Mouse (Mus musculus): ENCODE measurements around the gene Cnot9. TPM values are rescaled to one million over a fixed set of nuclear protein-coding genes. Genes with fewer than 3 reads are reported as not detected.

Gene Cnot9
- polyA plus RNA-seq, 1 experiment = 24.4 TPM

GRCm38 (mm10) chr1:74542451-74542961 lies 36.6 kb downstream of the Cnot9 start, which contains the start of gene Plcd4:
Plcd4 (plus strand) TSS chr1:74542888.
- no peak for TF ChIP-seq TCF3 (IDR thresholded peaks at IDR 0.05; ENCODE audit: insufficient read length, low read depth)
- peak; percentile 67 for TF ChIP-seq REST (IDR thresholded peaks at IDR 0.05; ENCODE audit: insufficient read depth, insufficient read length)
- no peak within 1 kb of the TSS for H3K4me3 ChIP-seq
- H3K79me2 ChIP-seq (ENCODE audit: control insufficient read depth, insufficient read depth) = no peaks in the 10 kb centered on the region
- H3ac ChIP-seq (ENCODE audit: control insufficient read depth, insufficient read length) = no peak within 1 kb of the TSS
- H3K4me2 ChIP-seq (ENCODE audit: low read depth) = peak within 1 kb of the TSS; percentile 4
- H3K36me3 ChIP-seq (ENCODE audit: control insufficient read depth, insufficient read depth) = no peaks in the 10 kb centered on the region
- H3K27me3 ChIP-seq (ENCODE audit: control insufficient read depth, insufficient read depth, insufficient read length) = peaks cover 13% of the 10 kb centered on the region

GRCm38 (mm10) chr1:74544184-74544583 lies 38.3 kb downstream of the Cnot9 start, which contains the start of gene Usp37:
Usp37 (minus strand) TSS chr1:74544284.
- no peak within 1 kb of the TSS for H3K4me2 ChIP-seq (ENCODE audit: low read depth)
- H3K4me3 ChIP-seq = no peak within 1 kb of the TSS
- H3K27me3 ChIP-seq (ENCODE audit: control insufficient read depth, insufficient read depth, insufficient read length) = peaks cover 14% of the 10 kb centered on the region
- TF ChIP-seq POLR2AphosphoS2 (IDR thresholded peaks at IDR 0.05; ENCODE audit: insufficient read length, low read depth) = no peak
- no peak for TF ChIP-seq SRF (IDR thresholded peaks at IDR 0.05; ENCODE audit: control insufficient read depth, insufficient read length, low read depth)
- no peak for TF ChIP-seq TCF3 (IDR thresholded peaks at IDR 0.05; ENCODE audit: insufficient read length, low read depth)
- no peak for TF ChIP-seq REST (IDR thresholded peaks at IDR 0.05; ENCODE audit: insufficient read depth, insufficient read length)
- no peak for TF ChIP-seq CEBPB (IDR thresholded peaks at IDR 0.05; ENCODE audit: insufficient read depth, poor library complexity, severe bottlenecking)
- TF ChIP-seq TCF12 (IDR thresholded peaks at IDR 0.05; ENCODE audit: insufficient read depth, poor library complexity, severe bottlenecking) = no peak
- TF ChIP-seq MAX (IDR thresholded peaks at IDR 0.05; ENCODE audit: low read depth) = no peak
- TF ChIP-seq MYOG (IDR thresholded peaks at IDR 0.05; ENCODE audit: control insufficient read depth in 1 of 3, insufficient read depth in 1 of 3, insufficient read length in 2 of 3, low read depth in 2 of 3) = no peak
- TF ChIP-seq USF1 (IDR thresholded peaks at IDR 0.05; ENCODE audit: low read depth) = no peak
- no peak for TF ChIP-seq E2F4 (IDR thresholded peaks at IDR 0.05; ENCODE audit: insufficient read depth)
- TF ChIP-seq POLR2A (IDR thresholded peaks at IDR 0.05; ENCODE audit: insufficient read length, low read depth) = no peak
- TF ChIP-seq MYOD1 (IDR thresholded peaks at IDR 0.05; ENCODE audit: control insufficient read depth in 1 of 3, insufficient read length in 2 of 3, low read depth in 2 of 3) = no peak
- H3K79me2 ChIP-seq (ENCODE audit: control insufficient read depth, insufficient read depth) = no peaks in the 10 kb centered on the region
- no peak within 1 kb of the TSS for H3ac ChIP-seq (ENCODE audit: control insufficient read depth, insufficient read length)
- H3K36me3 ChIP-seq (ENCODE audit: control insufficient read depth, insufficient read depth) = no peaks in the 10 kb centered on the region

GRCm38 (mm10) chr1:74559061-74559460 lies 53.2 kb downstream of the Cnot9 start:
- Histone ChIP-seq H3K36me3 (ENCODE audit: control insufficient read depth, insufficient read depth) (no peaks in the 10 kb centered on the region), H3K4me3 (no peak overlapping the region), H3K79me2 (ENCODE audit: control insufficient read depth, insufficient read depth) (no peaks in the 10 kb centered on the region), H3K27me3 (ENCODE audit: control insufficient read depth, insufficient read depth, insufficient read length) (no peaks in the 10 kb centered on the region), H3K4me2 (ENCODE audit: low read depth) (no peak overlapping the region), H3ac (ENCODE audit: control insufficient read depth, insufficient read length) (no peak overlapping the region)
- no peak for TF ChIP-seq MYOD1 (IDR thresholded peaks at IDR 0.05; ENCODE audit: control insufficient read depth in 1 of 3, insufficient read length in 2 of 3, low read depth in 2 of 3)
- no peak for TF ChIP-seq POLR2A (IDR thresholded peaks at IDR 0.05; ENCODE audit: insufficient read length, low read depth)
- no peak for TF ChIP-seq MAX (IDR thresholded peaks at IDR 0.05; ENCODE audit: low read depth)
- no peak for TF ChIP-seq USF1 (IDR thresholded peaks at IDR 0.05; ENCODE audit: low read depth)
- TF ChIP-seq SRF (IDR thresholded peaks at IDR 0.05; ENCODE audit: control insufficient read depth, insufficient read length, low read depth) = no peak
- TF ChIP-seq CEBPB (IDR thresholded peaks at IDR 0.05; ENCODE audit: insufficient read depth, poor library complexity, severe bottlenecking) = no peak
- TF ChIP-seq MYOG (IDR thresholded peaks at IDR 0.05; ENCODE audit: control insufficient read depth in 1 of 3, insufficient read depth in 1 of 3, insufficient read length in 2 of 3, low read depth in 2 of 3) = no peak
- no peak for TF ChIP-seq E2F4 (IDR thresholded peaks at IDR 0.05; ENCODE audit: insufficient read depth)
- TF ChIP-seq POLR2AphosphoS2 (IDR thresholded peaks at IDR 0.05; ENCODE audit: insufficient read length, low read depth) = no peak
- TF ChIP-seq REST (IDR thresholded peaks at IDR 0.05; ENCODE audit: insufficient read depth, insufficient read length) = no peak
- TF ChIP-seq TCF12 (IDR thresholded peaks at IDR 0.05; ENCODE audit: insufficient read depth, poor library complexity, severe bottlenecking) = no peak
- TF ChIP-seq TCF3 (IDR thresholded peaks at IDR 0.05; ENCODE audit: insufficient read length, low read depth) = no peak

GRCm38 (mm10) chr1:74565834-74566233 lies 60.0 kb downstream of the Cnot9 start:
- TF ChIP-seq POLR2AphosphoS2 (IDR thresholded peaks at IDR 0.05; ENCODE audit: insufficient read length, low read depth) (no peak), REST (IDR thresholded peaks at IDR 0.05; ENCODE audit: insufficient read depth, insufficient read length) (no peak), CEBPB (IDR thresholded peaks at IDR 0.05; ENCODE audit: insufficient read depth, poor library complexity, severe bottlenecking) (no peak), E2F4 (IDR thresholded peaks at IDR 0.05; ENCODE audit: insufficient read depth) (no peak), SRF (IDR thresholded peaks at IDR 0.05; ENCODE audit: control insufficient read depth, insufficient read length, low read depth) (no peak), USF1 (IDR thresholded peaks at IDR 0.05; ENCODE audit: low read depth) (no peak), POLR2A (IDR thresholded peaks at IDR 0.05; ENCODE audit: insufficient read length, low read depth) (no peak), TCF3 (IDR thresholded peaks at IDR 0.05; ENCODE audit: insufficient read length, low read depth) (no peak), MAX (IDR thresholded peaks at IDR 0.05; ENCODE audit: low read depth) (no peak), MYOG (IDR thresholded peaks at IDR 0.05; ENCODE audit: control insufficient read depth in 1 of 3, insufficient read depth in 1 of 3, insufficient read length in 2 of 3, low read depth in 2 of 3) (no peak), MYOD1 (IDR thresholded peaks at IDR 0.05; ENCODE audit: control insufficient read depth in 1 of 3, insufficient read length in 2 of 3, low read depth in 2 of 3) (no peak), TCF12 (IDR thresholded peaks at IDR 0.05; ENCODE audit: insufficient read depth, poor library complexity, severe bottlenecking) (no peak)
- H3K27me3 ChIP-seq (ENCODE audit: control insufficient read depth, insufficient read depth, insufficient read length) = no peaks in the 10 kb centered on the region

More at GRCm38 (mm10) chr1:74565834-74566233, 60.0 kb downstream of the Cnot9 start:
- no peaks in the 10 kb centered on the region for H3K79me2 ChIP-seq (ENCODE audit: control insufficient read depth, insufficient read depth)
- no peak overlapping the region for H3ac ChIP-seq (ENCODE audit: control insufficient read depth, insufficient read length)
- no peak overlapping the region for H3K4me2 ChIP-seq (ENCODE audit: low read depth)
- no peak overlapping the region for H3K4me3 ChIP-seq
- H3K36me3 ChIP-seq (ENCODE audit: control insufficient read depth, insufficient read depth) = peaks cover 32% of the 10 kb centered on the region

Measured in myocyte (in vitro differentiated cells).